Mouse (Mus musculus) MEL-GATA-1-ER (cell line): ENCODE results near the gene Ccdc9.

Experiments used
- DNase-seq: peaks from one replicate; pipeline ENCODE4 v3.0.0-alpha.2; 2012; ENCODE audit warnings: low read depth; ENCODE audit errors: extremely low read depth

Gene Ccdc9

GRCm38 (mm10) chr7:16286026-16286961 lies at the start of gene Ccdc9:
Gene Ccdc9, minus strand, starts transcription at chr7:16286795.
- peak; percentile 88 for DNase-seq

DNA sequence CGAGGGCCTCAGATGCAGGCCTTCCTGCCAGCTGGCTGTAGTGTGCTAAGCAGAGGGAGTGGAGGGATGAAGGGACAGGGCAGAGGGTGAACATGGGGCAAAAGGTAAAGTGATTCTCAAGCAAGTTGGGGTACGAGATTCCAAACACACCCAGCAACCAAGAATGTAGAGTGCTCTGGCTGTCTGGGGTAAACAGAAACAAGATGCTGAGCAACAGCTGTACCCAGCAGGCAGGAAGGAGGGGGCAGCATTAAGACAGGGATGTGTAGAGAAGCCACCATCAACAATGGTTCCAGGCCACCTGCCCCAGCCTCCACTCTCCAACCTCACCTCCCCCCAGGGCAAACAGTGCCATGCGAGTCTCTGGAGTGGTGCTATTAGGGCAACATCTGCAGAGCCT lies 42.6 kb upstream of the Ccdc9 start:
- DNase-seq = no peak

DNA sequence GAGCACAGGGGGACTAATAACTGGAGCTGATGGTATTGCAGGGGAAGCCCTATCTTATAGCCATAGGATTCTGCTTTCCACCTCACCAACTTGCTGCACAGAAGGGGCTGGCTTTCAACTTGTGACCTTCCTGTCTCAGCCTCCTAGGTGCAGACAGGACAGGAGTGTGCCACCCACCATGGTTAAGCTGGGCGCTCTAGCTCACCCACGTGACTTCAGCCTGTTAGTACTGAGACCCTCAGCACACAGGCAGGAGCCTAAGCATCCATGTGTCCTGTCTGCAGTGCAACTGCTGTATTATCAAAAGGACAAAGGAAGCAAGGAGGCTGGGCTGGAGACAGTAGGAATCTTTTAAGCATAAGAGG lies 40.0 kb upstream of the Ccdc9 start:
- no peak for DNase-seq

DNA sequence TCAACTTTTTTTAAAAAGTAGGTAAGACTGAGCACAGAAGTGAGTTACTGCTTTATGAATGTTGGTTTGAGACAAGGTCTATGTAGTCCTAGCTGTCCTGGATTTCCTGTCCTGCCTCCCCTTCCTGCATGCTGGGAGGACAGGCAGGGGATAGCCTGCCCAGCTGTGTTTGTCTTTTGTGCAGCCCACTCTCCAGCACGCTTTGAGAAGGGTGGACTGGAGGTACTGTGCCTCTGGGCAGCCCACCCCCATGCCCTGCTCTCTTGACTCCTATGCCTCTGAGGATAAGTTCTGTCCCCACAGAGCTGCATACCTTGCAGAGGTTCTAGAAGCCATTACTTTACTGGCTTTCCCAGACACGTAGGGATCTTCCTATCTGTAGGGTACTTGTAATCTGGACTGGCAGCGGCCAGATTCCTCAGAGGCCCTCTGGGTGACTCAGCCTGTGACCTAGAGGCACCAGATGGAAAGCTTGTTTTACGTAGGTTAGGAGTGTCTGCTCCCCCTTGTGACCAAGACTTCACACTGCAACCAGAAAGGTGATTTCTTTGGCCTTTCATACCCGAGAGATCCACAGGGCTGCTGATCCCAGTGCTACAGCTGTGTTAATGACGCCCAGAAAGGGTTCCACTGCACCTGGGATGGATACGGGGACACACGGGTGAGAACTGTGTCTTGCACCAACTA lies 39.5 kb upstream of the Ccdc9 start:
- DNase-seq = no peak

GRCm38 (mm10) chr7:16324661-16325060 lies 38.1 kb upstream of the Ccdc9 start:
- no peak for DNase-seq

DNA sequence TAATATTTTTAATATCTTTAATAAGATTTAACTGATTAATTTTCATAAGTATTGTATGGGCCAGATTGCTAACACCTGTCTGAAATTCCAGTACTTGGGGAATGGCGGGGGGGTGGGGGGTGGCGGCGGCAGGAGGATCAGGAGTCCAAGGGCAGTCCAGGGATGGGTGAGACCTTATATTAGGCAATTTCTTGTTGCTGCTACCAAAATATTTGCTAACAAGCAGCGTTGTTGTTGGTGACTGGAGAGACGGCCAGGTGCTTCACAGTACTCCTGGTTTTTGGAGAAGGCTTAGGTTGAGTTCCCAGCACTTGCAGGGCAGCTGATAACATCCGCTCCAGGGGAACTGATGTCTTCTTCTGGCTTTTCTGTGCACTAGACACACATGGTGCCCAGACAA lies 33.9 kb upstream of the Ccdc9 start:
- no peak for DNase-seq

- DNase-seq = no peak
These were observed 32.6 kb upstream of the Ccdc9 start for GRCm38 (mm10) chr7:16319216-16319615.

GRCm38 (mm10) chr7:16317094-16317493 lies 30.5 kb upstream of the Ccdc9 start:
- no peak for DNase-seq

DNA sequence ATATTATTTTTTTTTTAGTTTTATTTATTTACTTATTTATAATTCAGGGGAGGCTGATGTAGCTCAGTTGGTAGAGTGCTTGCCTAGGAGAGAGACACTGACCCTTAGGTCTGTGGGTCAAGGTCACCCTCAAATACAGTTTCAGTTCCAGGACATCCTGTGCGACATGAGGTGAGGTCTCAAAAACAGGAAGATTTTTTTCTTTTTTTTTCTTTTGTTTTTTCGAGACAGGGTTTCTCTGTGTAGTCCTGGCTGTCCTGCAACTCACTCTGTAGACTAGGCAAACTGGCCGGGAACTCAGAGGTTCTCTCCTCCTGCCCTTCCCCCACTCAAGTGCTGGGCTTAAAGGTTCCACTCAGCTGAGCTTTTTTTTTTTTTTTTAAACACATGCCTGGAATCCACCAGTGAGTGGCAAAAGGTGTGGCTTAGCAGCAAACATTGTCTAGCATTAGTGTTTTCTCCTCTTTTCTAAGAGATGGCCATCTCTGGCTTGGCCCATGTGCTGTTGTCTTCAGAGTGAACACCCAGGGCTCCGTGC lies 28.7 kb upstream of the Ccdc9 start:
- no peak for DNase-seq

DNA sequence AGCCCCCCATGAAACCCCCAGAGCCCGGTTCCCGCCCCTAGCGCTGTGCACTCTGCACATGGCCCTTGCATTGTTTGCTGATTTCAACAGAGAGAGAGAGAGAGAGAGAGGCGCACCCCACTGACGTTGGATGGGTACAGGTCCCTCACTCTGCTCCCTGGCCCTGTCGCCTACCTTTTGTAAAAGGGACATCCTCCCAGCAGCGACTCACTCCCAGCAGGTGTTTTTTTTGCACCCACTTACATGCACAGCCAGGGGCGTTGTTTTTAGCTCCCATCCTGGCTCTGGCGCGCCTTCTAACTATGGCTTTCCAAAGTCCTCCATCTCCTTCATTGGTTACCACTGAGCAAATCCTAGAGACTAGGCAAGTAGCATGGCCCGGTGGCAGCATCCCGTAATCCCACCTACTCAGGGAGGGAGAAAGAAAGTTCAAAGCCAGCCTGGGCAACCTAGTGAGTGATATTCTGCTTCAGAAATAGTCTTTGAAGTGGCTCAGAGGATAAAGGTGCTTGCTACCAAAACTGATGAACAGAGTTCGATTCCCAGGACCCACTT lies 27.7 kb upstream of the Ccdc9 start:
- no peak for DNase-seq

DNA sequence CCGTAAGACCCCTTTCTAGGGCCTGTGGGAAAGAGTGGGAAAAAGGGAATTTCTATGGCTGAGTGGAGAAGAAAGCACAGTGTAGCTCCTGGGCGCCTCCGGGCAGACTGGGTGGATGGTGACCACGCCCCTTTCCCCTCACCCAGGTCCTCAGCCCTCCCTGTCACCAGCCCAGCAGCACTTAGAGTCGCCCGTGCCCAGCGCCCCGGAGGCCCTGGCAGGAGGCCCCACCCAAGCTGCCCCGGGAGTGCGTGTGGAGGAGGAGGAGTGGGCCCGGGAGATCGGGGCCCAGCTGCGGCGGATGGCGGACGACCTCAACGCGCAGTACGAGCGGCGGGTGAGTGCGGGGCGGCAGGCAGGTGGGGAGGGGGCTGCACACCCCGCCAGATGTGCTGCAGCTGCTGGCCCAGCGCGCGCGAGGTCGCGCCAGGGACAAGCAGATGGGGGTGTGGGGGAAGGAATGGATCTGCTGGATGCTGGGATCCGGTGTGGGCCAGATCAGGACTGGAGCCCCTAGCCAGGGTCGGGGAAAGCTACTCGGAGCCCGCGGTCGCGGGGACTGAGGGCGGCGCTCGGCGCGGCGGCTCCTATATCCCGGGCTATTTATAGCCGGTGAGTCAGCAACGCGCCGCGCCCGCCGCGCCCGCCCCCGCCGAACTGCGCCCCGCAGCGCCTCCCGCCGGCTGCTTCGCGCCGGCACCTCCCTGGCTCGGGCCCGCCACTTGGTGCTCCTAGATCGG lies 27.1 kb upstream of the Ccdc9 start:
- DNase-seq = no peak

- DNase-seq = no peak
These were observed 26.2 kb upstream of the Ccdc9 start for GRCm38 (mm10) chr7:16312672-16313311.

DNA sequence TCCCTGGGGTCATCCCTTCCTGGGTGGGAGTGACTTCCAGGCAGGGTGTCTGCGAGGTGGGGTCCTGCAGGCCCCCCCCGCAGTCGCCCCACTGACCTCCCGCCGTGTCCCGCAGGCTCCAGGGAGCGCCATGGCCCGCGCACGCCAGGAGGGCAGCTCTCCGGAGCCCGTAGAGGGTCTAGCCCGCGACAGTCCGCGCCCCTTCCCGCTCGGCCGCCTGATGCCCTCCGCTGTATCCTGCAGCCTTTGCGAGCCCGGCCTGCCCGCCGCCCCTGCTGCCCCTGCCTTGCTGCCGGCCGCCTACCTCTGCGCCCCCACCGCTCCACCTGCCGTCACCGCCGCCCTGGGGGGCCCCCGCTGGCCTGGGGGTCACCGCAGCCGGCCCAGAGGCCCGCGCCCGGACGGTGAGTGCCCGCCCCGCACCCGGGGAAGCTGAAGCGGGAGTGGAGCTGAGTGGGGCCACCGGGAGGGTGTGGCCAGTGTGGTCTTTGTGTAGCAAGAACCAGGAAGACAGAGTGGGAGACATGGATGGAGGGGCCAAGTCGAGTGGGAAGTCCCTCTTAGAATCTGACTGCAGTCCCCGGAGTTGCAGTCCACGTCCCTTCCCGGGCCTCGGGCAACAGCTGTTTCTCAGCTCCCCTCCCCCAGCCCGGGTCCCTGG lies 25.5 kb upstream of the Ccdc9 start:
- no peak for DNase-seq

DNA sequence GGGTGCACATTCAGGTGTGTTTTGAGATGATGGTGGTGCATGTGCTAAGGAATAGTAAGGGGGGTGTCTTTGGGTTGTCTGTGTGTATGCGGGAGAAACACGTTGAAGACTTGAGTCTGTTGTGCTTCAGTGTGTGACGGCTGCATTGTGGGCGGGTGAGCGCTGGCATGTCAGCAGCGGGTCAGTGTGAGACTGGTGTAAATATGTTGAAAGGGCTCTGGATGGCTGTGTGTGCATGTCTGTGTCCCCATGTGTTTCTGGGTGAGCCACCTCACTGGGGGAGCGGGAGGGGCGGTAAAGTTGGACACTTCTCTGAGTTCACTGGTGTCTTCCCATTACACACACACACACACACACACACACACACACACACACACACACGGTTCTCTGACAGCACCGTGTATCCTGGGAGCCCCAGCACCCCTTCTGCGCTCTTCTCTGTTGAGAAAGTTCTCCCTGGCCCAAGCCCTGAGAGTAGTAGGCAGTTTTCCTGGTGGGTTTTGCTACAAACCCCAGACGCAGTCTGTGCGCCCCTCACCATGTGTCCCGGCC lies 24.9 kb upstream of the Ccdc9 start:
- no peak for DNase-seq

GRCm38 (mm10) chr7:16310521-16311452 lies 24.2 kb upstream of the Ccdc9 start:
- DNase-seq = no peak

DNA sequence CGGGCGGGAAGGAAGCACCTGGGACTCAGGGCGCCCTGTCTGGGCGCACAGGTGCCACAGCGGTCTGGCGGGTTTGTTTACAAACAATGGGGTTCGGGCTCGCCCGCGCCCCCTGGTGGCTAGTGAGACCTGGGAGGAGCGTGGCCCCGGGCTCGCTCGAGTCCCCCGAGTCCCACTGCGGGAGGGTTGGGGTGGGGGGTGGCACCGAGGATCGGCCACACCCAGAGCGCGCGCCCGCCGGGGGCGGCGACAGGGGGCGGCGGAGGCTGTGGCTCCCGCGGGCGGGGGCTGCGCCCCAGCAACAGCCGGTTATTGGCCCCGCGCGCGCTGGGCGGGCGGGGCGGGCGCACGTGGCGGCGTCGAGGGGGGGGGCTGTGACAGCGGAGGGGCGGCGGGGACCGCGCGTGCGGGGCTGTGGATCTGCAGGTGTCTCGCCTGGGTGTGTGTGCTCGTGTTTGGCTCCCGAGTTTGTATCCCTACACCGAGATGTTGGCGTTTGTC lies 23.5 kb upstream of the Ccdc9 start:
- no peak for DNase-seq

DNA sequence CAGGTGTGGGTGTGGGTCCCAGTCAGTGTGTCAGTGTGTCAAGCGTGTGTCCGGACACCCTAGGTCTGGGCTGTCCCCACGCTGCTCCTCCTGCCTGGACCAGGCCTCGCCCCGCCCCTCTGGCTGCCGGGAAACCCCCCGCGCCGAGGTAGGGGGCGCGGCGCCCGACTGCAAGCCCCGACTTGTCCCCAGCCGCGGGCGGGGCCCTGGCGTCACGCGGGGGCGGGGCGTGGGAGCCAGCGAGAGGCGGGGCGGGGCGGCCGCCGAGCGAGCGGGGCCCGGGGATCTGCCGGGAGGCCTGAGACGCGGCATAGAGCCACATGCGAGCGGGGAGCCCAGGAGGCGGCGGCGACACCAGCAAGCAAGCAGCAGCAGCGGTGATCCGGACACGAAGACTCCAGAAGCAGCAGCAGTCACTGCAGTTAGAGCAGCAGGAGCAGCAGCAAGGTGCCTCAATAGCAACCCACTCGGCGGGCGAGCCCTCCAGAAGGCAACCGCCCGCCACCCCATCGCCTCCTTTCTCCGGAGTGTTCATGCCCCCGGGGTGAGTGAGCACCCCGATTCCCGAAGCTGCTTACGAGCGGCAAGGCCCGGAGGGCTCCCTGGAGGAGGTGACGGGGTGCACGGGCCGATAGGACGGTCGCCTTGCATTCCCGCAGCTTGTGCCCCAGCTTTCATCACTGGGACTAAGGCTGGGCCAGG lies 22.9 kb upstream of the Ccdc9 start:
- DNase-seq = no peak
